Mouse (Mus musculus) embryonic facial prominence, embryonic 15.5 days (tissue): ENCODE measurements at regions not wholly inside any gene's neighbourhood (a gene's known extent, or its start where the extent isn't known, plus 50 kb on each side); places are given as distances from the start of the nearest gene placed in this dataset.

ENCODE experiments used
- ATAC-seq: fragments of 200-750 bp; cut with Nextera tagmentation; 2 replicates; pipeline ENCODE4 v1.8.0; 2017; ENCODE audit warnings: low read depth, moderate TSS enrichment; ENCODE audit not compliant: insufficient number of reproducible peaks, low FRiP score, low TSS enrichment
- H3K27ac ChIP-seq: fragments of 300-500 bp; sonication (generic); replicated peaks from 2 replicates; pipeline ENCODE4 v1.5.1; 2015; ENCODE audit warnings: mild to moderate bottlenecking, inconsistent platforms
- H3K27me3 ChIP-seq: fragments of 300-500 bp; sonication (generic); 2 replicates; pipeline ENCODE4 v1.6.1; 2015; ENCODE audit warnings: inconsistent platforms
- H3K36me3 ChIP-seq: fragments of 300-500 bp; sonication (generic); 2 replicates; pipeline ENCODE4 v1.6.1; 2015; ENCODE audit warnings: mild to moderate bottlenecking, inconsistent platforms
- H3K4me1 ChIP-seq: fragments of 300-500 bp; sonication (generic); 2 replicates; pipeline ENCODE4 v1.6.1; 2015; ENCODE audit warnings: inconsistent platforms
- H3K4me2 ChIP-seq: fragments of 300-500 bp; sonication (generic); replicated peaks from 2 replicates; pipeline ENCODE4 v1.6.1; 2015; ENCODE audit warnings: mild to moderate bottlenecking, inconsistent platforms
- H3K4me3 ChIP-seq: fragments of 300-500 bp; sonication (generic); replicated peaks from 2 replicates; pipeline ENCODE4 v1.5.1; 2015; ENCODE audit warnings: mild to moderate bottlenecking, inconsistent platforms
- H3K9ac ChIP-seq: fragments of 300-500 bp; sonication (generic); 2 replicates; pipeline ENCODE4 v1.6.1; 2015; ENCODE audit warnings: inconsistent platforms
- H3K9me3 ChIP-seq: fragments of 300-500 bp; sonication (generic); replicated peaks from 2 replicates; pipeline ENCODE4 v1.6.1; 2016; ENCODE audit warnings: inconsistent platforms
- WGBS: fragments of 180-500 bp; shearing (Covaris S2); methylation state at CpG from one replicate; pipeline ENCODE4 v1.1.7; 2015; 5-methylcytosine and 5-hydroxymethylcytosine counted together

DNA sequence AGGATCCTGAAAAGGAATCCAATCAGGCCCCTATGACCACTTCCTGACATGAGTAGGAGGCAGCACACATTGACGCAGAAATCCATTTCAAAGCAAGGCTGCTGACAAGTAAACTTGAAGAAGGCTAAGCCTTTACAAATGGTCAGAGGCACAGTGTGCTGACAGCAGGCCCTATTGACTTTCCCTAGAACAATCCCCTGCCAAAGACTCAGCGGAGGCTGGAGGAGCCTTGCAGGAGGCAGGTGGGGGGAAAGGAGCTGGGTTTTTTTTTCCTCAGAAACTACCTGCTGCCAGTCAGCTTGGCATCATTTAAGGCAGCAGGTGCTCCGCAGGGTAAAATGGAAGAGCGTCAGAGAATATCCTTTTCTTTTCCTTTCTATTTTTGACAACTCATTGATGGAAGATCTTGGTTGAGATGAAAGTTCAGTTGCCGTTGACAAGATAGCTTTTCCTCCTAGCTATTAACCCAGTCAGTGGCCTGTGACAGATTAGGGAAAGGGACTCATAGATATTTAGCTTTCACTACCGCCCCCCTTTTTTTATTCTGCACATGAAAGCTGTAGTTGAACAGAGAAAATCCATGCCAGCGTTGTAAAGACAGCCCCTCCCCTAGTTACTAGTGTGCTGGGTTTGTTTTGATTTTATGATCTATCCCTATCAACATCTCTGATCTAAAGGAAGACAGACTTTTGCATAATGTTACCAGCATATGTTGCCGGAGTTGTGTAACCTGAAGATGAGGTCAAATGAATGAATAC, 210.6 kb downstream of the Csnka2ip start:
- Histone ChIP-seq H3K27me3 (no peaks in the 10 kb centered on the region), H3K9ac (no peak overlapping the region), H3K9me3 (no peaks in the 10 kb centered on the region), H3K4me1 (no peaks in the 10 kb centered on the region), H3K36me3 (no peaks in the 10 kb centered on the region), H3K4me3 (no peak overlapping the region), H3K4me2 (no peak overlapping the region), H3K27ac (no peak overlapping the region)
- ATAC-seq: no peak
- 56% methylated on average over 8 of the region's 8 CpGs for WGBS

DNA sequence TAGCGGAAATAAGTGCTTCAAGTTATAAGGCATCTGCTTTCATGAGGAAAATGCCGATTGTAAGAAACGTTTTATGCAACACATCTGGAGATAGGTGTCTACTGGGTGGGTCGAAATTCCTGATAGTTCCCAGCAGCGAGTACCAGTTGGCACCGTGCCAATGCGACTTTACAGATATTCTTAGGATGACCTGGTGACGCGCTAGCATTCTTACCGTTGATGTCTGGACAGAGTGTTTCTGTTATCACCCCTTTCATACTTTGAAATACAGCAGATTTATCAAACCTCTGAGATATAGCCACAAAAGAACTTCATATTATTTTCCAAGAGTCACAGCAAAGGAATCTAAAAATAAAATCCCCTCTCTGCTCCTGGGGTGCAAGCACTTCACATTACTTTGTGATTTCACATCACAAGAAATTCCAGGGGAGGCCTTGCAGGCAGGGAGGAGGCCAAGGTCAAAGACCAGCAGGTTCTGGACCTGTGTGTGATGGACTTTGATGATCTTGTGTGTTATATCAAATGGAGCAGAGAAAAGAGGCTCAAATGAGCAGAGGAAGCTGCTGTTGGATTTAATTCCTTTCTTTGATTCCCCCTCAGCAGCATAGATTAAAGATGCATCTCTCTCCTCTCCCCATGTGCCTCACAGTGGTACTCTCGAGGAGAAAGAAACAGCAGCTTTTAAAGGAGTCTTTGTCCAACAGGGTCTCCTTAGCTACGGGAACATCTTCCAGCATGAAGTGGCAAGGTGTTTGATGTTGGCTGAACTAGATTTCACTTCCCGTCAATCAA, 233.4 kb downstream of the Csnka2ip start:
- Histone ChIP-seq H3K4me1 (no peaks in the 10 kb centered on the region), H3K4me2 (no peak overlapping the region), H3K4me3 (no peak overlapping the region), H3K9me3 (no peaks in the 10 kb centered on the region), H3K9ac (no peak overlapping the region), H3K27me3 (no peaks in the 10 kb centered on the region), H3K27ac (no peak overlapping the region), H3K36me3 (no peaks in the 10 kb centered on the region)
- 63% methylated on average over 13 of the region's 13 CpGs for WGBS
- ATAC-seq: no peak

DNA sequence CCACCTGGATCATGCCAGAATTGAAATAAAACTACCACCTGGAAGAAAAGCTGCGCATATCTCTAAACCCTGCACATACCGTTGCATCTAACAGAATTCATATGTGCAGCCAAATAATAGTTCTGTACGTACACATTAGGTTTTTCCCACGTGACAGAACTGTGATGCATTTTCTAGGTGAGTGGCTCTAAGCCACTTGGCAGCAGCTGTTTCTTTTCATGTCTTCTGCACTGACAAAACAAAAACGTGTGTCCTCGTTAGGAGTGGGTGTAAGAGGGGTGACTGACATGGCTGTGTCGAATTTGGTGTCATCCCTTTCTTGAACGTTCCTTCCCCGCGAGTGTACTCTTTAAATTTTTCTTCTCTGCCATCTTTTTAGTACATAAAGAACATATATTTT, 254.3 kb downstream of the Csnka2ip start:
- no peak overlapping the region for H3K4me3 ChIP-seq
- H3K4me1 ChIP-seq: no peaks in the 10 kb centered on the region
- ATAC-seq: no peak
- H3K27me3 ChIP-seq: no peaks in the 10 kb centered on the region
- no peaks in the 10 kb centered on the region for H3K9me3 ChIP-seq
- no peak overlapping the region for H3K9ac ChIP-seq
- H3K4me2 ChIP-seq: no peak overlapping the region
- no peak overlapping the region for H3K27ac ChIP-seq
- WGBS: 36% methylated on average over 10 of the region's 10 CpGs
- no peaks in the 10 kb centered on the region for H3K36me3 ChIP-seq

DNA sequence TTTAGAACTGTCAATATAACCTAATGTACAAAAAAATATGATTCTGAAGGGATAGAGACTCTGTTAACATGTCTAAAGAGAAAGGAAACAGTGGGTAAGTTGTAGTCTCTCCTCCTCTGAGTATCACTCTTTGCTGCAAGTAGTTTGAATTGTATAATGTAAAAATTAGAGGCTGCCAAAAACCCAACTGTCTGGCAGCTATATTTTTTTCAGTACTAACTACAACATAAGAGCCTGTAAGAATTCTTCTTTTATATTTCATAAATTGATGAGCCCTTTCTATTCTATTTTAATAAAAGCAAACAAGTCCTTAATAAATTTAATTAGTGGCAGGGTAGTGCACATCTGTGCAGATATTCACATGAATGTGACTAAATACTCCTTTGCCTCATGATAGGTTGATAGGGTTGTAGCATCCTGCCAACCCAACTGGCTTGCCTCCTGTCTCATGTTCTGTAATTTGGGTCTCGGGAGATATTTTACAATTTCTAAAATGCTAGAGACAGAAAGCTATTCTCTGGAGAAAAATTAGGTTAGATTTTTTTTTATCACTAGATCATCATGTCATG, 269.2 kb downstream of the Csnka2ip start:
- no peak overlapping the region for H3K27ac ChIP-seq
- no peak for ATAC-seq

DNA sequence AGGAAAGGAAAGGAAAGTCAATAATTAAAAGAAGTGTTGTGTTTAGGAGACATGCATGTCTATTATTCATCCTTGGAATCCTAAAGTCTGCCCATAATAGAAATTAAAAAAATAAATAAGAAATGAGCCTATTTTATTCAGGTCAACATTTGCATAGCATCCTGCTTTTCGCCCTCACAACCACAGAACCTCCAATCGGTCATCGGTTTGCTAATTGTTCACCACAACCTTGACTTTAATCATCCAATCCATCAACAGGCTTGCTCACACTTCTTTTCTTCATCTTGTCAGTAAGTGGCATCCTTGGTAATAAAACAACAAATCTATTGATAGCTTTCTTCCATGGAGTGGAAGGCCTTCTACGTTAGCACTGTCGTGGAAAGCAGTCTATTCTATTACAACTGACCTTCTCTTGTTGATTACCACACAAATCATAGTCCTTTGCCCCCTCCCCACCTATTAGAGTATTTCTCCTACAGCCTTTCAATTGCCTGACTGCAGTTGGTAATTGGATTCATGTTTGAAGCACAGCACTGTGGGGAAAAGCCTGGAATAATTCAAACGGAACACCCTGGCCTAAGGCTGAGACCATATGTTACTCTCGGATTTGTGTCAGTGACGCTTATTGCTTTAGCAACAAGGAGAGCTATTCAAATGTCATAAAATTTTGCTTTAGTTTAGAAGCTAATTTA, 269.9 kb downstream of the Csnka2ip start:
- Histone ChIP-seq H3K27ac (no peak overlapping the region), H3K9me3 (no peaks in the 10 kb centered on the region), H3K27me3 (no peaks in the 10 kb centered on the region), H3K9ac (no peak overlapping the region), H3K4me2 (no peak overlapping the region), H3K4me3 (no peak overlapping the region), H3K4me1 (no peaks in the 10 kb centered on the region), H3K36me3 (no peaks in the 10 kb centered on the region)
- no peak for ATAC-seq
- WGBS: 58% methylated on average over 8 of the region's 8 CpGs

More for the DNA sequence above, 269.2 kb downstream of the Csnka2ip start:
- Histone ChIP-seq H3K4me2 (no peak overlapping the region), H3K9me3 (no peaks in the 10 kb centered on the region), H3K4me3 (no peak overlapping the region), H3K4me1 (no peaks in the 10 kb centered on the region), H3K27me3 (no peaks in the 10 kb centered on the region), H3K36me3 (no peaks in the 10 kb centered on the region), H3K9ac (no peak overlapping the region)
- WGBS: 72% methylated on average over 1 of the region's 1 CpGs

DNA sequence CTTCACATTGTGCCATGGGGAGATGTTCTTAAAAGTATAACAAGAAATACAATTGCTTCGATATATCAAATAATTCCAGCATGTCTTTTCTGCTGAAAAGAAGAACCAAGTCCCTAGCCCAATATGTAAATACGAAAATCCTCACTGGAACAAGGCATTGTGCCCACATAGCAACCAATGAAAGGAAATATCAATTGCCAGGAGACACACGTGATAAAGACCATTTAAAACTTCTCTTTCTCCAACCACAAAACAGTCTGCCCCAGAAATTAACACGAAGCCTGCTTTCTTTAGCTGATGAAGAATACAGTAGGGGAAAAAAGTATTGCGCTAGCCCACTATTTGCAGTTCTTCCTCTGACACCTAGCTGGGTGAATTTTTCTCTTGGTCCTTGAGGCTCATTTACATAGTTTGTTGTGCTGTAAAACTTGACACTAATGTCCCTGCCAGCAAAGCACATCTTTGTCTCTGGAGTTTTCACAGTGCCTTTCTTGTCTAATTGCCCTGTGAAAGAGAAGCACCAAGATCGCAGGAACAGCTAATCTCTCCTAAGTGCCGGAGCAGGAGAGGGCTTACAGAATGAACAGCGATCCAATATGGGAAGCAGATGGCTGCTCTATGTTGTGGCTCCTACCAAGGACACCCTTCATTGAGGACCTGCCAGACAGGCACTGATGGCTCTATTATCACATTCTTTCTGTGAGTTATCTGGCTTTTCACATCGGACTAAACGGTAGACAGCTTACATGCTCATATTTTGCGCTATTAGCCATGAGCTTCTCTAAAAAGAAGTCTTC, 272.7 kb downstream of the Csnka2ip start:
- no peak for ATAC-seq
- H3K9ac ChIP-seq: no peak overlapping the region
- no peaks in the 10 kb centered on the region for H3K4me1 ChIP-seq
- H3K36me3 ChIP-seq: no peaks in the 10 kb centered on the region
- H3K4me3 ChIP-seq: no peak overlapping the region
- H3K4me2 ChIP-seq: no peak overlapping the region
- H3K9me3 ChIP-seq: no peaks in the 10 kb centered on the region
- WGBS: 69% methylated on average over 11 of the region's 11 CpGs
- H3K27ac ChIP-seq: no peak overlapping the region
- no peaks in the 10 kb centered on the region for H3K27me3 ChIP-seq

DNA sequence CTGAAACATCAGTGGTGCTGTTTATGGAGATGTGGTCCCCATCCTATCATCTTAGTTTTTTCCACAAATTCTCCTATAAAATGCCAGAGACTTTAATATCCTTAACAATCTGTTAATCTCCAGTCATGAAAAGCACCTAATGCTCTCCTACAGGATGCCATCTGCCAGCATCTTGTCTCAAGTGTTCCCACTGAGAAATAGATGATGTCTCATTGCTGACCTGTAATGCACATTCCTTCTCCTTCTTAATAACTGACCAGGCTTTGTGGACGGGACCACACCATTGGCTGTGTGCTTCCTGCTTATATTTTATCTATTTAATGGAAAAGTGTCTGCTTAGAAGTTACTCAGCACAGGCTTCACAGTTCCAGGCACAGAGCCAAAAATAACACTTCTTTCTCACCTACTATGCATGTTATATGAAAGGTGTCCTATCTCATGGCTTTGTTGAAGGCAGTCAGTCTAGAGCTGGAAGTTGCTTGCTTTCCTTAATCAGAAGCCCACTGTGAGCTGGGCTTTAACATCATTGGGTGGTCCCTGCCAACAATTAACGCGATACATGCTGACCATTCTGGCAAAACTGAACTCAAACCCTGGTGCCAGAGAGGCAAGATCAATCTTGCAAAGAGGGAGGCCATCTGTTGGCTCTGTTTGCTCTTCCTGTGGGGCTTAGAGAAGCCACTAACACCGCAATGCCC, 283.3 kb downstream of the Csnka2ip start:
- Histone ChIP-seq H3K4me3 (no peak overlapping the region), H3K9me3 (no peaks in the 10 kb centered on the region), H3K4me1 (no peaks in the 10 kb centered on the region), H3K36me3 (no peaks in the 10 kb centered on the region), H3K4me2 (no peak overlapping the region), H3K27me3 (no peaks in the 10 kb centered on the region), H3K27ac (no peak overlapping the region), H3K9ac (no peak overlapping the region)
- ATAC-seq: no peak
- WGBS: 85% methylated on average over 4 of the region's 4 CpGs

DNA sequence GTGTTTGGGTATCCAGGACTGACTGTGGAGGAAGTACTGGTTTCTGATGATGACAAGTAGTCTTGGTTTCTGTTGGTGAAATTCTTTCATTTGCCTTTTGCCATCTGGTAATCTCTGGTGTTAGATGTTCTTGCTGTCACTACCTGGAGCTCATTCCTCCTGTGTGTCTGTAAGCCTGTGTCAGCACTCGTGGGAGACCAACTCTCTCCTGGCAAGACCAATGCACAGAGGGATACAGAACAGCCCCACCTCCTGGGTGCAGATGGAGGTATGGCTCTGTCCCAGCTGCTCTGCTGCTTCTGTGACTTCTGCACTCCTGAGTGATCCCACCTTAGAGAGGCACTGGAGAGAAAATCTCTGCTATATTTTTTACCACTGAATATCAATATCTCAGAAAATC, 285.4 kb downstream of the Csnka2ip start:
- Histone ChIP-seq H3K36me3 (no peaks in the 10 kb centered on the region), H3K4me3 (no peak overlapping the region), H3K9me3 (no peaks in the 10 kb centered on the region), H3K4me2 (no peak overlapping the region), H3K9ac (no peak overlapping the region), H3K27ac (no peak overlapping the region), H3K27me3 (no peaks in the 10 kb centered on the region), H3K4me1 (no peaks in the 10 kb centered on the region)
- 83% methylated on average over 1 of the region's 1 CpGs for WGBS
- no peak for ATAC-seq

DNA sequence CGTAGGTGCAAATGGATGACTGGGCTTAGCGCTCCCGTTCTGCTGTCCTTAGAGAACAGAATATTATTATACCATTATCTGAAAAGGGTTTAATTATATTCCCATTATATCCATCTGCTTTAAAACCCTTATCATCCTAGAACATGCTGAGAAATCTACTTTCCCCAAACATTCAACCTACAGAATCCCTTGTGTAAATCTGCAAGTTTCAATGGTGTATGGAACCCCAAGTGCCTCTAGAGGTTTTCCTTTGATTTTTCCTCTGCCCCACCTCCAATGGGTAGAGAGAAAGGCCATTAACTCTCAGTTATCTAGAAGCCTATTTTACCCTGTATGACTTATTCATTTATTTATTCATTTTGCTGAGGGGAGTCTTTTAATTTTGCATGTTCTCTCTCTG, 308.7 kb downstream of the Csnka2ip start:
- Histone ChIP-seq H3K4me3 (no peak overlapping the region), H3K4me2 (no peak overlapping the region), H3K4me1 (no peaks in the 10 kb centered on the region), H3K9ac (no peak overlapping the region), H3K9me3 (no peaks in the 10 kb centered on the region), H3K36me3 (no peaks in the 10 kb centered on the region), H3K27me3 (no peaks in the 10 kb centered on the region), H3K27ac (no peak overlapping the region)
- 87% methylated on average over 3 of the region's 3 CpGs for WGBS
- ATAC-seq: no peak

DNA sequence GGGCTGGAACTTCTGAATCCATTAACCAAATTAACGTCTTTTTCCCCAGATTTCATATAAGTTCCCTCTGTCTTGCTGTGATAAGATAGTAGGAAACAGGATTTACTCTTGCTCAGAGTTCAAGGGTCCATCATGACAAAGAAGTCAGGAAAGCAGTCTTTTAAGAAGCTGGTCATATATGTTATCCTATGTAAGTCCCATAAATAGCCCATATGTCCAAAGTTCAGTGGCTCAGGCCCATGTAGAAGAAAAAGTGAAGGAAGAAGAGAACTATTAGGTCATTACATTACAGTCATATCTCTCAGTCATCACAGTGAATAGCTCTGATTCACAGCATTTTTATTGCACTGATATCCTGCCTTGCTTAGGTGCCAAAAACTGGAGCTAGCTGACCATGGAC, 316.9 kb downstream of the Csnka2ip start:
- no peaks in the 10 kb centered on the region for H3K9me3 ChIP-seq
- H3K9ac ChIP-seq: no peak overlapping the region
- H3K4me3 ChIP-seq: no peak overlapping the region
- H3K27me3 ChIP-seq: no peaks in the 10 kb centered on the region
- H3K27ac ChIP-seq: no peak overlapping the region
- H3K4me2 ChIP-seq: no peak overlapping the region
- no peaks in the 10 kb centered on the region for H3K36me3 ChIP-seq
- no peaks in the 10 kb centered on the region for H3K4me1 ChIP-seq
- 74% methylated on average over 1 of the region's 1 CpGs for WGBS
- ATAC-seq: no peak
